8 mouse cellular contexts compared by ENCODE assay signal in the genomic region with DNA sequence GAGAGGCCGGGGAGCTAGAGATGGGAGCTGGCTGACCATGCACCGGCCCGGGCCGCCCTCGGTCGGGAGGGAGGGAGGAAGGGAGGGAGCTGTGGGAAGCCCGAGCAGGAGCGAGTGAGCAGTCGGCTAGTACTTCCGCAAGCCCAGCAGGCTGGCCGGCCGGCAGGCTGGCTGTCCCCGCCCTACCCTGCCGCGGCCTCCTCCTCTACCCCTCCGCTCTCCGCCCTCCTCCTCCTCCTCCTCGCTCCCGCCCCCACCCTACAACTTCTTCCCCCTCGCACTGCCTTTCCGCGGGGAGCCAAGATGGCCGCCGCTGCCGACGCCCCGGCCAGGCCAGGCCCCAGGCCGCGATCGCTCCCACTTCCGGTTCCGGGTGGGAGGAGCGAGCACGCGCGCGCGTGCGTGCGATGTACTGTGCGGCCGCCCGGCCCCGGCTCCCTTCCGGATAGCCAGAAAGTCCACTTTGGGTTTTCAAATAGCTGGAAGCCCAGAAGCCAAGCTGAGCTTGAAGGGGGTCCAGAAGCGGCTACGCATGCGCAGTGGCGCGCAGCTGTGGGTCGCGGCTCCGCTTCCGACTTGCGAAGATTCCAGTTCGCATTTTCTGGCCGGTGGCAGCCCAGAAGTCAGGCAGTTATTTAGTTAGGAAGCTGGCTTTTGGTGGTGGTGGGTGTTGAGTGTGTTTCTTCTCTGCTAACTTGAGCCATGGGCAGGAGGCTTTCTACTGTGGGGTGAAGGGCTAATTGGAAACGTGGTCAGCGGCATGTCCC. TPM values are rescaled to one million over a fixed set of nuclear protein-coding genes. Genes with fewer than 3 reads are reported as not detected.
A peak's percentile ranks its signal among the peaks of the same experiment; 100 is the strongest.
DNase-seq lines count a peak whose midpoint lies in the region; ATAC-seq lines count a peak whose summit lies in the region.

A gene (minus strand): TSS at position 359 of the 767 bp plus-strand sequence.

- no peaks in the 10 kb centered on the region for H3K27me3 ChIP-seq in hindbrain, embryonic 14.5 days (ENCODE audit: control insufficient read depth, insufficient read depth, low read length)

- no peaks in the 10 kb centered on the region for H3K9me3 ChIP-seq in hindbrain, embryonic 14.5 days (ENCODE audit: control insufficient read depth, low read length)

- H3K9ac ChIP-seq in hindbrain, embryonic 14.5 days: peak within 1 kb of the TSS; percentile 84

- under 1% methylated on average over 51 of the region's 59 CpGs for WGBS in hindbrain, embryonic 14.5 days

- H3K27ac ChIP-seq in hindbrain, embryonic 14.5 days: peak within 1 kb of the TSS; percentile 97

- H3K4me2 ChIP-seq in hindbrain, embryonic 14.5 days (replicated peaks): peak within 1 kb of the TSS; percentile 74

- peak; percentile 96 for ATAC-seq in hindbrain, embryonic 14.5 days (ENCODE audit: low FRiP score)

- H3K4me3 ChIP-seq in hindbrain, embryonic 14.5 days (replicated peaks; ENCODE audit: low read length): peak within 1 kb of the TSS; percentile 66

- H3K4me1 ChIP-seq in hindbrain, embryonic 14.5 days (replicated peaks; ENCODE audit: control insufficient read depth, insufficient read depth, low read length): peaks cover 38% of the 10 kb centered on the region

- no peaks in the 10 kb centered on the region for H3K36me3 ChIP-seq in hindbrain, embryonic 14.5 days (replicated peaks; ENCODE audit: control insufficient read depth, insufficient read depth)

- peak; percentile 99 for DNase-seq in R1 (ENCODE audit: low read depth, low spot score)
- peak; percentile 100 for DNase-seq in cerebellum, postnatal 25 days
- DNase-seq in frontal cortex, postnatal 25 days (ENCODE audit: low spot score in 2 of 2): peak; percentile 99
- DNase-seq in hindbrain, embryonic 14.5 days (ENCODE audit: low spot score): peak; percentile 100
- peak; percentile 100 for DNase-seq in layer of hippocampus, postnatal 36 days
- DNase-seq in lung, postnatal 36 days: peak; percentile 100
- peak; percentile 99 for DNase-seq in retina, postnatal 1 day
- DNase-seq in urinary bladder, adult 18-20 months (ENCODE audit: low spot score in 2 of 2): peak; percentile 99 to 100

RNA-seq across cellular contexts. Expression of the gene that starts here (rescaled TPM):
- 242 and 264 TPM in 2 replicates for polyA plus RNA-seq in hindbrain, embryonic 14.5 days (2014; fragmentation: Nextera tagmentation; extraction: Ambion mirVana)
- total RNA-seq in layer of hippocampus, postnatal 36 days (2021): 100 to 1,000 TPM; 343 to 347 TPM

Comparison
In these comparisons a context has a peak if more than half of its experiments do, and no peak if none do; other contexts are left out.
1. Peak in every context shown above with its lines: DNase-seq, ATAC-seq, H3K4me3 ChIP-seq and H3K27ac ChIP-seq.